Mouse (Mus musculus): ENCODE measurements around the gene Aoc3. TPM values are rescaled to one million over a fixed set of nuclear protein-coding genes. Genes with fewer than 3 reads are reported as not detected.

Aoc3 gene
- total and polyA plus RNA-seq, 3 experiments = 0.62 to 2.2 TPM; not detected in 1

GRCm38 (mm10) chr11:101359776-101360175, 29.4 kb downstream of the Aoc3 start:
- H3K27ac ChIP-seq (ENCODE audit: control insufficient read depth, low read depth, low read length) = no peak overlapping the region
- H3K9ac ChIP-seq (ENCODE audit: control insufficient read depth, low read depth, low read length, poor library complexity, severe bottlenecking) = no peak overlapping the region
- peaks cover 0 to 15% of the 10 kb centered on the region in 2 experiments; a peak in 2 of 4 replicates for H3K36me3 ChIP-seq (ENCODE audit: control insufficient read depth in 1 of 2, insufficient read depth in 2 of 2, low read length in 2 of 2)
- H3K9me3 ChIP-seq (replicated peaks; ENCODE audit: insufficient read depth, low read length) = no peaks in the 10 kb centered on the region
- H3K27me3 ChIP-seq (ENCODE audit: control insufficient read depth in 1 of 2, insufficient read depth in 2 of 2, low read length in 2 of 2) = 0 out of 4 replicates have a peak, but pooled peaks cover 0 to 3% of the 10 kb centered on the region in 2 experiments
- H3K4me3 ChIP-seq (ENCODE audit: control insufficient read depth in 1 of 2, insufficient read depth in 1 of 2, low read depth in 2 of 2, low read length in 2 of 2) = no peak overlapping the region
- TF ChIP-seq POLR2AphosphoS2 (IDR thresholded peaks at IDR 0.05; ENCODE audit: low read length) = no peak
- no peak for TF ChIP-seq ZC3H11A (IDR thresholded peaks at IDR 0.05; ENCODE audit: low read depth, low read length)
- TF ChIP-seq SIN3A (IDR thresholded peaks at IDR 0.05; ENCODE audit: low read length) = no peak
- no peak for TF ChIP-seq MAZ (IDR thresholded peaks at IDR 0.05; ENCODE audit: low read depth, low read length)
- no peak for TF ChIP-seq POLR2A (IDR thresholded peaks at IDR 0.05; ENCODE audit: control insufficient read depth in 1 of 2, insufficient read depth in 1 of 2, low read depth in 1 of 2, low read length in 2 of 2, poor library complexity in 1 of 2)
- no peak for TF ChIP-seq TBP (IDR thresholded peaks at IDR 0.05; ENCODE audit: low read depth, low read length)
- no peak for TF ChIP-seq BHLHE40 (IDR thresholded peaks at IDR 0.05; ENCODE audit: borderline replicate concordance, low read depth, low read length)
- no peak for TF ChIP-seq MYC (IDR thresholded peaks at IDR 0.05; ENCODE audit: low read depth, low read length)
- TF ChIP-seq GABPA (IDR thresholded peaks at IDR 0.05; ENCODE audit: low read depth, low read length) = no peak
- no peak for TF ChIP-seq MYB (IDR thresholded peaks at IDR 0.05; ENCODE audit: low read depth, low read length)
- TF ChIP-seq MAFK (IDR thresholded peaks at IDR 0.05; ENCODE audit: borderline replicate concordance, low read depth, low read length) = no peak
- TF ChIP-seq ZMIZ1 (IDR thresholded peaks at IDR 0.05; ENCODE audit: low read depth, low read length) = no peak
- H3K4me1 ChIP-seq (ENCODE audit: control insufficient read depth in 1 of 2, insufficient read depth in 2 of 2, low read length in 2 of 2) = peaks cover 16 to 21% of the 10 kb centered on the region in 2 experiments
- DNase-seq (ENCODE audit: low read depth, low spot score) = no peak
- no peaks in the 10 kb centered on the region for H3K79me2 ChIP-seq (ENCODE audit: control insufficient read depth, insufficient read depth, low read length, poor library complexity)

DNA sequence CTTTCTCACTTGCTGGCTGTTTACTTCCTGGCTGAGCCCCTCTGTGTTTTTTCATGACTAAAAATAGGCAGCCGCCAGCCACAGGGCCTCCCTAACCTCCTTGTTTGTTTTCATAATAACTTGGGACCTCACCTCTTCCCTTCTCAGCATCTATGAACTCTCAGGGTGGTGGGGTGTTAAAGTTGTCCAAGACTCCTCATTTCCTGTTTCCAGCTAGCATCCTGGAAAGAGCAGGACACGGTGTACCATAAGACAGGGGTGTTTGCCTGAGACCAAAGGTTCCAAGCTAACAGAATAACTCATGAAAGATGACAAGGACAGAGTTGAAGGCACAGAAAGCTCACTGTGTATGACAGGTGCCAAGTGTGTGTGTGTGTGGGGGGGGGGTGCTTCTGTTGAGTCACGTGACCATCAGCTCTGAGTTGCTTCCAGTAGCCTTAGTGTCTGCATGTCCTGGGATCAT, 30.3 kb downstream of the Aoc3 start:
- Histone ChIP-seq H3K27me3 (ENCODE audit: control insufficient read depth in 1 of 2, insufficient read depth in 2 of 2, low read length in 2 of 2) (no peaks in the 10 kb centered on the region), H3K9me3 (replicated peaks; ENCODE audit: insufficient read depth, low read length) (no peaks in the 10 kb centered on the region), H3K9ac (ENCODE audit: control insufficient read depth, low read depth, low read length, poor library complexity, severe bottlenecking) (no peak overlapping the region), H3K27ac (ENCODE audit: control insufficient read depth, low read depth, low read length) (no peak overlapping the region), H3K4me1 (ENCODE audit: control insufficient read depth in 1 of 2, insufficient read depth in 2 of 2, low read length in 2 of 2) (peaks cover 16 to 24% of the 10 kb centered on the region in 2 experiments), H3K79me2 (ENCODE audit: control insufficient read depth, insufficient read depth, low read length, poor library complexity) (no peaks in the 10 kb centered on the region), H3K4me3 (ENCODE audit: control insufficient read depth in 1 of 2, insufficient read depth in 1 of 2, low read depth in 2 of 2, low read length in 2 of 2) (no peak overlapping the region), H3K36me3 (ENCODE audit: control insufficient read depth in 1 of 2, insufficient read depth in 2 of 2, low read length in 2 of 2) (peaks cover 0 to 15% of the 10 kb centered on the region in 2 experiments; a peak in 2 of 4 replicates)
- no peak for DNase-seq (ENCODE audit: low read depth, low spot score)
- TF ChIP-seq USF1 (IDR thresholded peaks at IDR 0.05; ENCODE audit: low read depth, low read length) (peak; percentile 82), USF2 (IDR thresholded peaks at IDR 0.05; ENCODE audit: borderline replicate concordance in 1 of 2, insufficient read depth in 1 of 2, low read depth in 1 of 2, low read length in 2 of 2) (peak in 1 of 2 experiments; percentile 43; a peak in 1 of 4 replicates), MAX (IDR thresholded peaks at IDR 0.05; ENCODE audit: low read length) (0 out of 2 replicates have a peak, but pooled peaks have one; percentile 14), E2F4 (IDR thresholded peaks at IDR 0.05; ENCODE audit: borderline replicate concordance, low read depth, low read length) (no peak), NELFE (IDR thresholded peaks at IDR 0.05; ENCODE audit: low read depth, low read length) (no peak), TBP (IDR thresholded peaks at IDR 0.05; ENCODE audit: low read depth, low read length) (no peak)

Data from MEL (cell line).